Mouse (Mus musculus) CH12.LX (cell line): ENCODE measurements at regions not wholly inside any gene's neighbourhood (a gene's known extent, or its start where the extent isn't known, plus 50 kb on each side); places are given as distances from the start of the nearest gene placed in this dataset.

Experiments
- DNase-seq: peaks from one replicate; pipeline ENCODE4 v3.0.0-alpha.2; 2013; ENCODE audit errors: extremely low read depth
- H3K27ac ChIP-seq: 2 replicates; pipeline ENCODE4 v1.5.1; 2012; ENCODE audit warnings: low read depth, mild to moderate bottlenecking, control low read depth, moderate library complexity; ENCODE audit not compliant: insufficient read depth
- H3K27me3 ChIP-seq: replicated peaks from 2 replicates; pipeline ENCODE3; 2012; ENCODE audit warnings: inconsistent platforms
- H3K36me3 ChIP-seq, 2 experiments: replicated peaks in 1 of 2; 2 replicates each; pipeline versions ENCODE3 to v1.6.1; 2012; ENCODE audit warnings: inconsistent platforms in 1 of 2, low read length in 1 of 2, mild to moderate bottlenecking in 1 of 2, mixed read lengths in 1 of 2, moderate library complexity in 1 of 2; ENCODE audit not compliant: control insufficient read depth in 1 of 2, insufficient read depth in 1 of 2
- H3K4me1 ChIP-seq, 2 experiments: 2 replicates each; pipeline ENCODE4 v1.6.1; 2012; ENCODE audit warnings: inconsistent platforms in 1 of 2, moderate library complexity in 1 of 2; ENCODE audit not compliant: insufficient read depth in 2 of 2, control insufficient read depth in 1 of 2
- H3K4me2 ChIP-seq: 2 replicates; pipeline ENCODE4 v1.6.1; 2012; ENCODE audit warnings: low read depth, mild to moderate bottlenecking, control low read depth; ENCODE audit not compliant: poor library complexity, insufficient read depth, severe bottlenecking
- H3K4me3 ChIP-seq, 3 experiments: fragments of 150-350 bp in 1 of 3; sonication (generic) in 1 of 3; replicated peaks in 1 of 3; 2 replicates each; pipeline versions ENCODE3 to v1.5.1; 2011 to 2012; ENCODE audit warnings: low read depth in 2 of 3, low read length in 2 of 3, mild to moderate bottlenecking in 2 of 3, moderate library complexity in 2 of 3, control low read depth in 1 of 3, improper control_type of control experiment in 1 of 3, inconsistent platforms in 1 of 3, mixed read lengths in 1 of 3; ENCODE audit not compliant: poor library complexity in 1 of 3
- H3K79me2 ChIP-seq: replicated peaks from 2 replicates; pipeline ENCODE4 v1.6.1; 2012; ENCODE audit warnings: mild to moderate bottlenecking, moderate library complexity; ENCODE audit not compliant: control insufficient read depth, poor library complexity, insufficient read depth, severe bottlenecking; ENCODE audit errors: extremely low read depth
- H3K9ac ChIP-seq: 2 replicates; pipeline ENCODE4 v1.6.1; 2012; ENCODE audit warnings: low read depth, mild to moderate bottlenecking, control low read depth, moderate library complexity; ENCODE audit not compliant: insufficient read depth
- H3K9me3 ChIP-seq: replicated peaks from 2 replicates; pipeline ENCODE3; 2012; ENCODE audit warnings: low read length, inconsistent platforms, mixed read lengths
- CHD2 ChIP-seq: IDR thresholded peaks from 2 replicates; pipeline ENCODE4 v1.6.1; 2011; ENCODE audit warnings: low read length, improper control_type of control experiment
- CTCF ChIP-seq, 2 experiments: IDR thresholded peaks in 1 of 2; conservative IDR thresholded peaks in 1 of 2; 2 replicates each; pipeline ENCODE4 v1.5.1; 2011 to 2012; ENCODE audit warnings: low read depth in 2 of 2, low read length in 2 of 2, improper control_type of control experiment in 1 of 2, inconsistent platforms in 1 of 2, mild to moderate bottlenecking in 1 of 2, moderate library complexity in 1 of 2
- HCFC1 ChIP-seq: IDR thresholded peaks from 2 replicates; pipeline ENCODE4 v1.6.1; 2012; ENCODE audit warnings: low read depth, mild to moderate bottlenecking, inconsistent platforms, low read length, improper control_type of control experiment
- IRF4 ChIP-seq: IDR thresholded peaks from 2 replicates; pipeline ENCODE4 v1.6.1; 2014; ENCODE audit warnings: low read depth, mild to moderate bottlenecking, inconsistent platforms, low read length, improper control_type of control experiment
- JUN ChIP-seq: IDR thresholded peaks from 2 replicates; pipeline ENCODE4 v1.6.1; 2011; ENCODE audit warnings: low read depth, mild to moderate bottlenecking, low read length, improper control_type of control experiment, moderate library complexity; ENCODE audit not compliant: insufficient read depth
- KAT2A ChIP-seq: IDR thresholded peaks from 2 replicates; pipeline ENCODE4 v1.6.1; 2012; ENCODE audit warnings: low read length, improper control_type of control experiment, inconsistent platforms; ENCODE audit not compliant: insufficient replicate concordance
- MAX ChIP-seq: IDR thresholded peaks from 2 replicates; pipeline ENCODE4 v1.6.1; 2011; ENCODE audit warnings: low read length, improper control_type of control experiment
- MYC ChIP-seq: IDR thresholded peaks from 2 replicates; pipeline ENCODE4 v1.6.1; 2011; ENCODE audit warnings: low read depth, mild to moderate bottlenecking, improper control_type of control experiment, low read length
- NELFE ChIP-seq: IDR thresholded peaks from 2 replicates; pipeline ENCODE4 v1.6.1; 2011; ENCODE audit warnings: low read depth, low read length, improper control_type of control experiment
- POLR2A ChIP-seq: IDR thresholded peaks from 2 replicates; pipeline ENCODE4 v1.6.1; 2011; ENCODE audit warnings: low read depth, mild to moderate bottlenecking, improper control_type of control experiment, low read length
- POLR2AphosphoS2 ChIP-seq: IDR thresholded peaks from 2 replicates; pipeline ENCODE4 v1.6.1; 2011; ENCODE audit warnings: low read depth, low read length, improper control_type of control experiment
- RCOR1 ChIP-seq: conservative IDR thresholded peaks from 2 replicates; pipeline ENCODE4 v1.6.1; 2012; ENCODE audit warnings: low read depth, mild to moderate bottlenecking, inconsistent platforms, low read length, improper control_type of control experiment
- SMC3 ChIP-seq: IDR thresholded peaks from 2 replicates; pipeline ENCODE4 v1.6.1; 2011; ENCODE audit warnings: low read depth, low read length, improper control_type of control experiment
- TBP ChIP-seq: conservative IDR thresholded peaks from 2 replicates; pipeline ENCODE4 v1.6.1; 2011; ENCODE audit warnings: low read depth, low read length, improper control_type of control experiment
- USF2 ChIP-seq: conservative IDR thresholded peaks from 2 replicates; pipeline ENCODE4 v1.6.1; 2011; ENCODE audit warnings: low read depth, low read length, improper control_type of control experiment
- ZC3H11A ChIP-seq: IDR thresholded peaks from 2 replicates; pipeline ENCODE4 v1.6.1; 2012; ENCODE audit warnings: low read depth, mild to moderate bottlenecking, inconsistent platforms, low read length, improper control_type of control experiment
- ZKSCAN1 ChIP-seq: IDR thresholded peaks from 2 replicates; pipeline ENCODE4 v1.6.1; 2012; ENCODE audit warnings: low read depth, inconsistent platforms, low read length, improper control_type of control experiment, borderline replicate concordance
- ZMIZ1 ChIP-seq: IDR thresholded peaks from 2 replicates; pipeline ENCODE4 v1.6.1; 2012; ENCODE audit warnings: low read depth, mild to moderate bottlenecking, inconsistent platforms, low read length, improper control_type of control experiment
- ZNF384 ChIP-seq: IDR thresholded peaks from 2 replicates; pipeline ENCODE4 v1.6.1; 2012; ENCODE audit warnings: low read depth, low read length, improper control_type of control experiment, inconsistent platforms
- dilution Hi-C: fragments of 300-500 bp; cut with MboI; formaldehyde crosslinking; loops from 2 replicates; pipeline ENCODE4 v1.14.3; 2020; ENCODE audit warnings: low sequenced_read_pairs; ENCODE audit not compliant: extremely low pct_unique_long_range_greater_than_20kb, extremely low pct_ligation_motif_present
- in situ Hi-C: fragments of 300-500 bp; cut with MboI; formaldehyde crosslinking; loops from 3 replicates; pipeline ENCODE4 v1.14.3; 2019; ENCODE audit warnings: low sequenced_read_pairs, low pct_ligation_motif_present, low pct_unique_long_range_greater_than_20kb, mixed read lengths

DNA sequence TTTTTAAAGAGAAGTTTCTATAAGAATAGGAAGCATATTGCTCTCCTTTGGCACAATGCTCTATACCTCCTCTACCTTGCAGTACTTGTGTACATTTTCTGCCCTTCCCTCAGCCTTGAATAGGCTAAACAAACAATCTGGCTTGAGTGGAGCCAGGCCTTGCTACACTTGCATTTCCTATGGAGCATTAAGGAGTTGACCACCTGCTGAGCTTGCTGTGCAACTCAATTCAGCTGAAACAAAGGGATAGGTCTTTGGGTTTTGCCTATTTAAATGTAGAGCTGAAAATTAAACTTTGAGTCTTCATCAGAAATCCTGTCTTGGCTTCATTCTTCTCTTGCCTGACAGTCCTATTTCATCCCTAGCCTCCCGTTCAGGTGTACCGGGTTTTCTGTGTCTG lies 124.0 kb downstream of the Cox7c start:
- H3K36me3 ChIP-seq = no peaks in the 10 kb centered on the region
- H3K9me3 ChIP-seq = peaks cover 2% of the 10 kb centered on the region
- no peaks in the 10 kb centered on the region for H3K27me3 ChIP-seq
- dilution Hi-C loops = no loop called here
- peaks cover 0 to 4% of the 10 kb centered on the region in 2 experiments; a peak in 1 of 4 replicates for H3K4me1 ChIP-seq
- H3K27ac ChIP-seq = no peak overlapping the region
- no peak for DNase-seq
- no peak overlapping the region for H3K4me2 ChIP-seq
- in situ Hi-C loops = no loop called here
- no peak overlapping the region for H3K9ac ChIP-seq
- TF ChIP-seq IRF4 (no peak), NELFE (no peak)
- TF ChIP-seq, all 38 proteins: peak for 0
- Histone ChIP-seq H3K79me2 (no peaks in the 10 kb centered on the region), H3K4me3 (no peak overlapping the region)

DNA sequence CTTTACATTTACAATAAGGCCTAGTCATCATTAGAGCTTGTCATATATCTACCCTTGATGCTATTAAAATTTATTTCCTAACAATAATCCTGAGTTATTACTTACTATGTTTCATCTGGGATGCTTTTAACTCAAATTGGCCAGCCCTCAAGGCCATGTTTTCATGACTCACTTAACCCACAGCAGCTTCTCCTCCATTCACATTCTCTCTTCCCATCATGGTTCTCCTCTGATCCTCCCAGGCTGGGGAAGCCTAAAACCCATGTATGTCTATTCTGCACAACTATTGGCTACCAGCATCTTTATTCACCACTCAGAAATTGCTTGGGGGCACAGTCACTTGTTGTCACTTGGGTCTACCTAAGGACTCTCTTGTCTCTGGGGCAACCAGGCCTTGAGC lies 144.9 kb downstream of the Cox7c start:
- no peaks in the 10 kb centered on the region for H3K79me2 ChIP-seq
- dilution Hi-C loops = no loop called here
- in situ Hi-C loops = no loop called here
- H3K27ac ChIP-seq = no peak overlapping the region
- no peak for DNase-seq
- no peak overlapping the region for H3K4me3 ChIP-seq
- no peak overlapping the region for H3K4me2 ChIP-seq
- no peaks in the 10 kb centered on the region for H3K36me3 ChIP-seq
- H3K27me3 ChIP-seq = no peaks in the 10 kb centered on the region
- TF ChIP-seq ZC3H11A = no peak
- no peak for TF ChIP-seq POLR2AphosphoS2
- TF ChIP-seq JUN = no peak
- no peak for TF ChIP-seq MYC
- no peak for TF ChIP-seq HCFC1
- TF ChIP-seq SMC3 = no peak
- no peak for TF ChIP-seq CTCF (conservative IDR thresholded peaks at IDR 0.05 in 1 of 2, IDR thresholded peaks at IDR 0.05 in 1 of 2; ENCODE audit: low read depth in 2 of 2, low read length in 2 of 2)
- no peak for TF ChIP-seq USF2
- TF ChIP-seq POLR2A = no peak
- TF ChIP-seq RCOR1 = no peak
- TF ChIP-seq TBP = no peak
- no peak for TF ChIP-seq CHD2
- no peak for TF ChIP-seq ZNF384
- no peak for TF ChIP-seq IRF4
- TF ChIP-seq MAX = no peak
- TF ChIP-seq KAT2A = no peak
- no peak for TF ChIP-seq ZMIZ1
- TF ChIP-seq ZKSCAN1 = no peak
- TF ChIP-seq, all 38 proteins: peak for 0
- Histone ChIP-seq H3K9me3 (no peaks in the 10 kb centered on the region), H3K4me1 (no peaks in the 10 kb centered on the region), H3K9ac (no peak overlapping the region)
